Mouse (Mus musculus): Measurements from ENCODE around the gene Irf1. TPM values are rescaled to one million over a fixed set of nuclear protein-coding genes. Genes with fewer than 3 reads are reported as not detected.

The Irf1 gene
- polyA plus RNA-seq, 1 experiment from 2014 or later: 2.9 TPM

DNA sequence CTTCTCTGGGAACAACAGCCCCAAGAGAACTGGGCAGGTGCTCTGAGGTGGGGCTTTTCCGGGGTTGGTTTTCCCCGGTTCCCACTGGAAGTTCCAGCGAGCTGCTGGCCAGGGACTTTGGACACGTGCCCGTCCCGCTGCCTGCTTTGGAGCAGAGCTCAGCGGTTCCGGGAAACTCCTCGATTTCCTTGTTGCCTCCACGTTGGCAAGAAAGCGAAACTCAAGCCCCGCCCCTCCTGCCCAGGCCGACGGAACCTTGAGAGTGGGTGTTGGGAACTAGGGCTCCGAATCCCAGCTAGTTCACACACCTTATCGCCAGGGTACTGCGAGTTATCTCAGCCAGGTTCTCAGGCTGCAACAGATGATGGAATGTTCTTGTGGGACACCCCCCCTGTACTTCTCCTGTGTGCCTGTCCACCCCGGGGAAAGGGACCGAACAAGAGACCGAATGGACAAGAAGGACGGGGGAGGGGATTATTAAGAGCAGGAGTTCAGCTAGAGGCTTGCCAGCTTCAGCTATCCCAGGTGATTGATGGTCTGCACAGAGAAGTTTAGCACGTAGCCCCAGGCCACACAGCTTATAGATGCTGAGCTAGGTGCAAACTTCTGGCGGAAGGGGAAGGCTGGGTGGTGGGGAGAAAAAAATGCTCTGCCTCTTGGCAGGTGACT, 6.9 kb upstream of the Irf1 start:
- Histone ChIP-seq H3K4me2 (replicated peaks) (peak overlapping the region; percentile 57), H3K36me3 (no peaks in the 10 kb centered on the region), H3K27me3 (peaks cover 16% of the 10 kb centered on the region), H3K27ac (replicated peaks) (no peak overlapping the region), H3K9me3 (no peaks in the 10 kb centered on the region), H3K4me3 (peak overlapping the region; percentile 30), H3K9ac (replicated peaks) (peak overlapping the region; percentile 10; the same call in 1 of the 2 replicates), H3K4me1 (peaks cover 30% of the 10 kb centered on the region)
- 5% methylated on average over 23 of the region's 23 CpGs for WGBS
- ATAC-seq (replicated peaks): no peak; the same call in 1 of the 2 replicates

DNA sequence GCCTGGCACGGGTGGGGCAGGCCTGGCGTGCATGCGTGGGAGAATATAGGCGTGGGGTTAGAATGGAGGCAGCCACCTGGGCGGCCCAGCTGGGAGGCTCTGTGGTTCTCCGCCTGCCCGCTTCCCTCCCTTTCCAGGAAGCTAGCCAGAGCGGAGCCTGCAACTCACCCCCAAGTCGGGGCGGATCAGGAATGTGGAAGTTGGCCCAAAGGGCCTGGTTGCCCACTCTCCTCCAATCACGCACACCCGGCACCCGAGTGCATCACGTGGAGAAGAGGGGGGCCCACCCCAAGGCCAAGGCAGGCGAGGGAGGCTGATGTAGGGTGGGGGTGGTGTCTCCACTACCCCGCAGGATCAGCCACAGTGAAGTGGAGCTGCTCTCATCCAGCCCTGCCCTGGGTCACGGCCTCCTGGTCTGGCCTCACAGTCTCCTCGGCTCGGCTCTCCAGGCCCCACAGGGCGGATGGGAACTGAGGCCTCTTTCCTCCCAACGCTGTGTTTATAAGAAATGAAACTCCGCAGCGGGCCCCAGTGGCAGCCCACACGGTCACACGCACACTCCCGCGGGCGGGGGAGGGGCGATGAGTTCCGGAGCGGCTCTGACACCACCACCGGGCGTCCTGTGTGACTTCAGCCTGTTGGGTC, 6.2 kb upstream of the Irf1 start:
- Histone ChIP-seq H3K9me3 (no peaks in the 10 kb centered on the region), H3K4me1 (peaks cover 30% of the 10 kb centered on the region), H3K36me3 (no peaks in the 10 kb centered on the region), H3K9ac (replicated peaks) (peak overlapping the region; percentile 10; the same call in 1 of the 2 replicates), H3K4me2 (replicated peaks) (peak overlapping the region; percentile 57), H3K27me3 (peaks cover 17% of the 10 kb centered on the region), H3K27ac (replicated peaks) (no peak overlapping the region; the same call in 1 of the 2 replicates), H3K4me3 (peak overlapping the region; percentile 30)
- WGBS: 2% methylated on average over 33 of the region's 33 CpGs
- ATAC-seq (replicated peaks): peak; percentile 77

GRCm38 (mm10) chr11:53764581-53764980, 5.2 kb upstream of the Irf1 start:
- no peak overlapping the region for H3K27ac ChIP-seq (replicated peaks)
- no peak overlapping the region for H3K4me2 ChIP-seq (replicated peaks)
- no peak for ATAC-seq (replicated peaks)
- peaks cover 25% of the 10 kb centered on the region for H3K27me3 ChIP-seq
- WGBS: 44% methylated on average over 5 of the region's 5 CpGs
- no peaks in the 10 kb centered on the region for H3K36me3 ChIP-seq
- no peak overlapping the region for H3K9ac ChIP-seq (replicated peaks)
- H3K4me3 ChIP-seq: no peak overlapping the region
- no peaks in the 10 kb centered on the region for H3K9me3 ChIP-seq
- H3K4me1 ChIP-seq: peaks cover 31% of the 10 kb centered on the region

GRCm38 (mm10) chr11:53768422-53769184, 1.2 kb upstream of the Irf1 start:
- H3K4me2 ChIP-seq (replicated peaks): no peak overlapping the region
- no peaks in the 10 kb centered on the region for H3K36me3 ChIP-seq
- no peak overlapping the region for H3K27ac ChIP-seq (replicated peaks)
- H3K4me3 ChIP-seq: no peak overlapping the region
- H3K27me3 ChIP-seq: peaks cover 12% of the 10 kb centered on the region
- H3K4me1 ChIP-seq: peaks cover 14% of the 10 kb centered on the region
- H3K9me3 ChIP-seq: no peaks in the 10 kb centered on the region
- 84% methylated on average over 13 of the region's 13 CpGs for WGBS
- H3K9ac ChIP-seq (replicated peaks): no peak overlapping the region
- no peak for ATAC-seq (replicated peaks)

GRCm38 (mm10) chr11:53769185-53769576, 633 bp upstream of the Irf1 start:
- H3K9ac ChIP-seq (replicated peaks): no peak overlapping the region
- no peaks in the 10 kb centered on the region for H3K9me3 ChIP-seq
- H3K4me3 ChIP-seq: peak overlapping the region; percentile 91
- no peaks in the 10 kb centered on the region for H3K36me3 ChIP-seq
- H3K27me3 ChIP-seq: peaks cover 12% of the 10 kb centered on the region
- H3K27ac ChIP-seq (replicated peaks): no peak overlapping the region
- H3K4me1 ChIP-seq: peaks cover 10% of the 10 kb centered on the region
- 66% methylated on average over 12 of the region's 12 CpGs for WGBS
- peak overlapping the region; percentile 99 for H3K4me2 ChIP-seq (replicated peaks)
- ATAC-seq (replicated peaks): no peak

GRCm38 (mm10) chr11:53770125-53770791, 444 bp downstream of the Irf1 start:
- Histone ChIP-seq H3K9ac (replicated peaks) (peak overlapping the region; percentile 67), H3K36me3 (no peaks in the 10 kb centered on the region), H3K27me3 (peaks cover 12% of the 10 kb centered on the region), H3K4me2 (replicated peaks) (peak overlapping the region; percentile 99), H3K4me3 (peak overlapping the region; percentile 91), H3K27ac (replicated peaks) (no peak overlapping the region; the same call in 1 of the 2 replicates), H3K4me1 (peaks cover 10% of the 10 kb centered on the region), H3K9me3 (no peaks in the 10 kb centered on the region)
- under 1% methylated on average over 75 of the region's 75 CpGs for WGBS
- ATAC-seq (replicated peaks): peak; percentile 77

- 89% methylated on average over 11 of the region's 11 CpGs for WGBS
- H3K9me3 ChIP-seq: no peaks in the 10 kb centered on the region
- H3K4me2 ChIP-seq (replicated peaks): peak overlapping the region; percentile 99
- H3K27me3 ChIP-seq: peaks cover 12% of the 10 kb centered on the region
- H3K4me3 ChIP-seq: peak overlapping the region; percentile 91
- ATAC-seq (replicated peaks): no peak
- H3K27ac ChIP-seq (replicated peaks): no peak overlapping the region
- peaks cover 10% of the 10 kb centered on the region for H3K4me1 ChIP-seq
- no peak overlapping the region for H3K9ac ChIP-seq (replicated peaks)
- no peaks in the 10 kb centered on the region for H3K36me3 ChIP-seq
These were observed 1.4 kb downstream of the Irf1 start for GRCm38 (mm10) chr11:53771001-53771744.

- no peak for ATAC-seq (replicated peaks)
- Histone ChIP-seq H3K36me3 (no peaks in the 10 kb centered on the region), H3K9ac (replicated peaks) (no peak overlapping the region), H3K27me3 (peaks cover 8% of the 10 kb centered on the region), H3K27ac (replicated peaks) (no peak overlapping the region), H3K4me3 (no peak overlapping the region), H3K4me1 (peaks cover 10% of the 10 kb centered on the region), H3K9me3 (no peaks in the 10 kb centered on the region), H3K4me2 (replicated peaks) (no peak overlapping the region)
- WGBS: 82% methylated on average over 9 of the region's 9 CpGs
These were observed 2.7 kb downstream of the Irf1 start for GRCm38 (mm10) chr11:53772536-53772935.

DNA sequence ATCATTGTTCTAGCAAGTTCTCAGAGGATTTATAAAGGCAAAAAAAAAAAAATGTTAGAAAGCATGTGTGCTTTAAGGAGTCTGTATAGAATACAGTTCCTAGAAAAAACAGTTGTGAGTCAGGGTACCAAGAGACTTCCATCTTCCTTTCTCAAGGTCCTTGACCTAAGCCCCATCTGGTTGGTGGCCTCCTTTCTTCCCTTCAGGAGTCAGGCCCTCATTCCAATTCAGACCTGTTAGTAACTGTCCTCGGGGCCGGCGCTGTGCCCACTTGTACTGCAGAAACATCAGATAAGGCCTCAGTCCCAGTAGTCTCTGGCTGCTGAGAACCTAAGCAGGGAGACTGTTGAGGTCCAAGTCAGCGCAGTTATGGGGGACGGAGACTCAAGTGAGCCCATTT, 3.3 kb downstream of the Irf1 start, which contains the start of gene Gm17334:
Gene Gm17334 (minus strand): TSS at position 101 of the 400 bp plus-strand sequence.
- no peak within 1 kb of the TSS for H3K4me2 ChIP-seq (replicated peaks)
- no peak for ATAC-seq (replicated peaks)
- peaks cover 8% of the 10 kb centered on the region for H3K27me3 ChIP-seq
- peaks cover 10% of the 10 kb centered on the region for H3K4me1 ChIP-seq
- H3K9me3 ChIP-seq: no peaks in the 10 kb centered on the region
- 90% methylated on average over 5 of the region's 5 CpGs for WGBS
- no peak within 1 kb of the TSS for H3K4me3 ChIP-seq
- no peak within 1 kb of the TSS for H3K27ac ChIP-seq (replicated peaks)
- H3K36me3 ChIP-seq: no peaks in the 10 kb centered on the region
- no peak within 1 kb of the TSS for H3K9ac ChIP-seq (replicated peaks)

DNA sequence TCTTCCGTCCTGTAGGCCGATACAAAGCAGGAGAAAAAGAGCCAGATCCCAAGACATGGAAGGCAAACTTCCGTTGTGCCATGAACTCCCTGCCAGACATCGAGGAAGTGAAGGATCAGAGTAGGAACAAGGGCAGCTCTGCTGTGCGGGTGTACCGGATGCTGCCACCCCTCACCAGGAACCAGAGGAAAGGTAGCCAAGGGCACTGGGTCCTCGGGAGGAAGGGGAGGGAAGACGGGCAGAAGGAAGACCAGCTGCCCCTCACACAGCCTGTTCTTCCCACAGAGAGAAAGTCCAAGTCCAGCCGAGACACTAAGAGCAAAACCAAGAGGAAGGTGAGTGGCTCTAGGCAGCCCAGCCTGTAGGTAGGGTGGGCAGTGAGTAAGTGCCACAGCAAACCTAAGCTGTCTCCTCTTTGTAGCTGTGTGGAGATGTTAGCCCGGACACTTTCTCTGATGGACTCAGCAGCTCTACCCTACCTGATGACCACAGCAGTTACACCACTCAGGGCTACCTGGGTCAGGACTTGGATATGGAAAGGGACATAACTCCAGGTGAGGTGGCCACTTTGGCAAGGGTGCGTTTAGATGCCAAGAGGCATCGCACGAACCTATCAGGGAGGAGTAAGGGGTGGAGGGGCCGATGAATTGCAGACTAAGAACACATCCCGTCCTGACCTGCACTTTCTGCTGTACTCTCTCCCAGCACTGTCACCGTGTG, 4.0 kb downstream of the Irf1 start:
- peaks cover 10% of the 10 kb centered on the region for H3K4me1 ChIP-seq
- no peaks in the 10 kb centered on the region for H3K36me3 ChIP-seq
- no peak overlapping the region for H3K4me2 ChIP-seq (replicated peaks)
- ATAC-seq (replicated peaks): no peak
- whole genome bisulfite sequencing: 93% methylated on average over 16 of the region's 16 CpGs
- no peak overlapping the region for H3K27ac ChIP-seq (replicated peaks)
- H3K4me3 ChIP-seq: no peak overlapping the region
- H3K9me3 ChIP-seq: no peaks in the 10 kb centered on the region
- peaks cover 6% of the 10 kb centered on the region for H3K27me3 ChIP-seq
- H3K9ac ChIP-seq (replicated peaks): no peak overlapping the region

Data from forebrain, embryonic 15.5 days (tissue).